Mouse (Mus musculus): ENCODE results near the gene Ctc1. TPM values are rescaled to one million over a fixed set of nuclear protein-coding genes. Genes with fewer than 3 reads are reported as not detected.
A peak's percentile ranks its signal among the peaks of the same experiment; 100 is the strongest.

The Ctc1 gene
- total RNA-seq, 2 experiments from 2014 or later: 9.9 to 11.0 TPM

GRCm38 (mm10) chr11:69075764-69076479 is 60.2 kb downstream of the Ctc1 start:
- Histone ChIP-seq H3K4me3 (no peak overlapping the region), H3K27ac (no peak overlapping the region)
- intact Hi-C loops (cut with DNase I): no loop called here
- no peak for DNase-seq
- TF ChIP-seq CTCF (IDR thresholded peaks at IDR 0.05): no peak

GRCm38 (mm10) chr11:69076572-69076971 is 60.9 kb downstream of the Ctc1 start:
- Histone ChIP-seq H3K27ac (no peak overlapping the region), H3K4me3 (no peak overlapping the region)
- no peak for TF ChIP-seq CTCF (IDR thresholded peaks at IDR 0.05)
- no peak for DNase-seq
- intact Hi-C loops (cut with DNase I): no loop called here

GRCm38 (mm10) chr11:69077316-69077715 is 61.6 kb downstream of the Ctc1 start:
- no peak for TF ChIP-seq CTCF (IDR thresholded peaks at IDR 0.05)
- intact Hi-C loops (cut with DNase I): no loop called here
- no peak for DNase-seq
- Histone ChIP-seq H3K27ac (no peak overlapping the region), H3K4me3 (no peak overlapping the region)

- H3K27ac ChIP-seq: no peak overlapping the region
- intact Hi-C loops (cut with DNase I): no loop called here
- no peak for DNase-seq
- no peak overlapping the region for H3K4me3 ChIP-seq
- no peak for TF ChIP-seq CTCF (IDR thresholded peaks at IDR 0.05)
These were observed 62.3 kb downstream of the Ctc1 start for GRCm38 (mm10) chr11:69078041-69078440.

- Histone ChIP-seq H3K27ac (peak overlapping the region; percentile 58), H3K4me3 (no peak overlapping the region)
- no peak for TF ChIP-seq CTCF (IDR thresholded peaks at IDR 0.05)
- intact Hi-C loops (cut with DNase I): no loop called here
- no peak for DNase-seq
These were observed 63.2 kb downstream of the Ctc1 start for GRCm38 (mm10) chr11:69078805-69079438.

- no peak for TF ChIP-seq CTCF (IDR thresholded peaks at IDR 0.05)
- no peak overlapping the region; the same call in 1 of the 2 replicates for H3K27ac ChIP-seq
- DNase-seq: no peak
- H3K4me3 ChIP-seq: no peak overlapping the region
- intact Hi-C loops (cut with DNase I): no loop called here
These were observed 64.6 kb downstream of the Ctc1 start for GRCm38 (mm10) chr11:69080102-69080854.

- intact Hi-C loops (cut with DNase I): no loop called here
- DNase-seq: no peak
- H3K27ac ChIP-seq: no peak overlapping the region
- no peak overlapping the region for H3K4me3 ChIP-seq
- TF ChIP-seq CTCF (IDR thresholded peaks at IDR 0.05): no peak
These were observed 65.1 kb downstream of the Ctc1 start for GRCm38 (mm10) chr11:69080855-69081222.

- no peak for DNase-seq
- TF ChIP-seq CTCF (IDR thresholded peaks at IDR 0.05): no peak
- H3K27ac ChIP-seq: no peak overlapping the region
- no peak overlapping the region for H3K4me3 ChIP-seq
- intact Hi-C loops (cut with DNase I): no loop called here
These were observed 65.9 kb downstream of the Ctc1 start for GRCm38 (mm10) chr11:69081613-69082012.

- intact Hi-C loops (cut with DNase I): no loop called here
- DNase-seq: peak; percentile 12
- Histone ChIP-seq H3K4me3 (no peak overlapping the region), H3K27ac (no peak overlapping the region)
- TF ChIP-seq CTCF (IDR thresholded peaks at IDR 0.05): no peak
These were observed 69.9 kb downstream of the Ctc1 start for GRCm38 (mm10) chr11:69085608-69086007.

Small RNA genes lying within 50 kb of the gene (microRNA-seq; reads per million reads assigned to microRNA genes)
- not detected for gene Mir3062

Other genes with a start within 250 kb of the Ctc1 start
- gene Ndel1, start 144.1 kb upstream of the Ctc1 start, total RNA-seq (2021): 10 to 100 TPM; 82.3 to 82.4 TPM
- gene Rnf222, start 127.4 kb upstream of the Ctc1 start, total RNA-seq (2021): not detected
- gene Rpl26, start 114.3 kb upstream of the Ctc1 start, total RNA-seq (2021): 100 to 1,000 TPM; 606 to 729 TPM
- gene Odf4, start 88.8 kb upstream of the Ctc1 start, total RNA-seq (2021): not detected
- 1 to 10 TPM; 5.9 to 9.7 TPM for gene Arhgef15, start 58.4 kb upstream of the Ctc1 start, total RNA-seq (2021)
- gene Slc25a35, start 47.8 kb upstream of the Ctc1 start, total RNA-seq (2021): 1 to 10 TPM; 2.9 to 5.0 TPM
- 10 to 100 TPM; 55.4 to 71.1 TPM for gene Rangrf, start 40.7 kb upstream of the Ctc1 start, total RNA-seq (2021)
- gene Pfas, start 7.5 kb upstream of the Ctc1 start, total RNA-seq (2021): 10 to 100 TPM in 1 of 2 experiments, 1 to 10 TPM in 1; 7.8 to 14.8 TPM
- not detected for gene Aurkb, start 29.7 kb downstream of the Ctc1 start, total RNA-seq (2021)
- gene Borcs6, start 43.8 kb downstream of the Ctc1 start, total RNA-seq (2021): 10 to 100 TPM; 17.9 to 18.9 TPM
- 1 to 10 TPM; 3.9 to 5.7 TPM for gene Tmem107, start 54.9 kb downstream of the Ctc1 start, total RNA-seq (2021)
- 10 to 100 TPM; 38.0 to 42.7 TPM for gene Vamp2, start 72.6 kb downstream of the Ctc1 start, total RNA-seq (2021)
- 10 to 100 TPM; 68.2 to 76.8 TPM for gene Per1, start 79.3 kb downstream of the Ctc1 start, total RNA-seq (2021)
- gene Hes7, start 104.5 kb downstream of the Ctc1 start, total RNA-seq (2021): not detected
- under 1 TPM in 1 of 2 experiments, not detected in 1; 0.20 TPM for gene 9130213A22Rik, start 106.7 kb downstream of the Ctc1 start, total RNA-seq (2021)
- gene Aloxe3, start 110.0 kb downstream of the Ctc1 start, total RNA-seq (2021): not detected
- gene Alox12b, start 141.1 kb downstream of the Ctc1 start, total RNA-seq (2021): not detected
- not detected for gene Alox8, start 181.9 kb downstream of the Ctc1 start, total RNA-seq (2021)
- not detected for gene Gucy2e, start 221.1 kb downstream of the Ctc1 start, total RNA-seq (2021)